In genomic region chr2:167906729-167907128, GRCm38 (mm10) we compare ENCODE assay signal across 30 mouse cellular contexts. TPM values are rescaled to one million over a fixed set of nuclear protein-coding genes. Genes with fewer than 3 reads are reported as not detected.
A peak's percentile ranks its signal among the peaks of the same experiment; 100 is the strongest.
DNase-seq lines count a peak whose midpoint lies in the region; ATAC-seq lines count a peak whose summit lies in the region.
"Had no signal": no experiment of that assay in that cellular context is flagged by ENCODE, and none has a peak within 500 bp of the region (broad histone marks: within the 10 kb centered on the region; RNA-seq: fewer than 3 reads in every experiment).

No protein-coding gene starts in this region.

- H3K27ac ChIP-seq in midbrain, embryonic 11.5 days (ENCODE audit: low read depth, low read length), result no peak overlapping the region
- no peak overlapping the region for H3K27ac ChIP-seq in midbrain, embryonic 16.5 days (ENCODE audit: low read length)
- no peak overlapping the region for H3K27ac ChIP-seq in forebrain, embryonic 15.5 days (replicated peaks)
- H3K27ac ChIP-seq: embryonic facial prominence, embryonic 10.5 days; embryonic facial prominence, embryonic 13.5 days; forebrain, embryonic 10.5 days; forebrain, embryonic 13.5 days; heart, adult 2 months; heart, embryonic 10.5 days; heart, embryonic 13.5 days; hindbrain, embryonic 14.5 days; hindbrain, postnatal 0 days had no signal

- H3K27me3 ChIP-seq in midbrain, embryonic 11.5 days (ENCODE audit: control insufficient read depth, insufficient read depth, low read length), result no peaks in the 10 kb centered on the region
- H3K27me3 ChIP-seq in midbrain, embryonic 16.5 days (ENCODE audit: control insufficient read depth, insufficient read depth, low read depth, low read length), result no peaks in the 10 kb centered on the region
- no peaks in the 10 kb centered on the region for H3K27me3 ChIP-seq in forebrain, embryonic 15.5 days
- H3K27me3 ChIP-seq: CH12.LX; embryonic facial prominence, embryonic 13.5 days; forebrain, embryonic 13.5 days had no signal

- H3K4me1 ChIP-seq in midbrain, embryonic 11.5 days (ENCODE audit: control insufficient read depth, insufficient read depth, low read length), result no peaks in the 10 kb centered on the region
- H3K4me1 ChIP-seq in midbrain, embryonic 16.5 days (ENCODE audit: control insufficient read depth, insufficient read depth, low read length), result no peaks in the 10 kb centered on the region
- H3K4me1 ChIP-seq in forebrain, embryonic 15.5 days, result no peaks in the 10 kb centered on the region
- H3K4me1 ChIP-seq: embryonic facial prominence, embryonic 10.5 days; forebrain, embryonic 10.5 days; forebrain, embryonic 13.5 days had no signal

- H3K4me3 ChIP-seq in midbrain, embryonic 11.5 days (ENCODE audit: low read depth, low read length), result no peak overlapping the region
- H3K4me3 ChIP-seq in midbrain, embryonic 16.5 days (ENCODE audit: low read depth, low read length), result no peak overlapping the region
- no peak overlapping the region for H3K4me3 ChIP-seq in forebrain, embryonic 15.5 days
- H3K4me3 ChIP-seq: embryonic facial prominence, embryonic 10.5 days; embryonic facial prominence, embryonic 13.5 days; forebrain, embryonic 10.5 days; forebrain, embryonic 13.5 days; heart, adult 2 months; heart, embryonic 10.5 days; heart, embryonic 13.5 days had no signal

- no peaks in the 10 kb centered on the region for H3K9me3 ChIP-seq in midbrain, embryonic 11.5 days (ENCODE audit: control insufficient read depth, low read length)
- no peaks in the 10 kb centered on the region for H3K9me3 ChIP-seq in midbrain, embryonic 16.5 days (replicated peaks; ENCODE audit: control insufficient read depth, low read length, poor library complexity, severe bottlenecking)
- H3K9me3 ChIP-seq in forebrain, embryonic 15.5 days, result no peaks in the 10 kb centered on the region
- H3K9me3 ChIP-seq: embryonic facial prominence, embryonic 10.5 days; embryonic facial prominence, embryonic 13.5 days; forebrain, embryonic 10.5 days; forebrain, embryonic 13.5 days; G1E; heart, embryonic 10.5 days had no signal

- no peak for ATAC-seq in midbrain, embryonic 11.5 days (ENCODE audit: low FRiP score)
- ATAC-seq in midbrain, embryonic 16.5 days, result no peak
- 0 out of 2 replicates have a peak, but pooled peaks have one; percentile 40 for ATAC-seq in common myeloid progenitor, adult 5-6 weeks (replicated peaks; ENCODE audit: low read depth, poor library complexity, severe bottlenecking)
- ATAC-seq in neutrophil, adult 5-6 weeks (ENCODE audit: extremely low read depth, insufficient number of reproducible peaks, low FRiP score, poor library complexity, severe bottlenecking), result peak; percentile 40; the same call in 1 of the 2 replicates
- ATAC-seq in forebrain, embryonic 15.5 days (replicated peaks), result no peak
- ATAC-seq: forebrain, embryonic 13.5 days; hindbrain, postnatal 0 days; inflammation-experienced regulatory T-cells, adult 6 months; Patski had no signal

- peak; percentile 37 for DNase-seq in midbrain, embryonic 11.5 days (ENCODE audit: low spot score, missing footprints)
- no peak for DNase-seq in spleen, postnatal 36 days (ENCODE audit: low spot score in 2 of 2)
- DNase-seq: adrenal gland, postnatal 10 days; adrenal gland, postnatal 36 days; B cell, adult 2 months; cerebellum, adult 11 months; cerebellum, adult 2 months; cerebellum, adult 9-11 months; cerebellum, postnatal 25 days; embryo, embryonic 11 days; gastrocnemius, postnatal 25 days; heart, adult 2 months; heart, postnatal 14 days; heart, postnatal 4 days had no signal

- no peak overlapping the region for H3K4me2 ChIP-seq in midbrain, embryonic 11.5 days
- H3K4me2 ChIP-seq in midbrain, embryonic 16.5 days (ENCODE audit: low read length), result no peak overlapping the region
- no peak overlapping the region for H3K4me2 ChIP-seq in forebrain, embryonic 15.5 days (replicated peaks)
- H3K4me2 ChIP-seq: embryonic facial prominence, embryonic 13.5 days; forebrain, embryonic 13.5 days; heart, embryonic 13.5 days; hindbrain, embryonic 14.5 days had no signal

- H3K9ac ChIP-seq in midbrain, embryonic 11.5 days (ENCODE audit: low read length), result no peak overlapping the region
- no peak overlapping the region for H3K9ac ChIP-seq in midbrain, embryonic 16.5 days (ENCODE audit: low read depth, low read length)
- no peak overlapping the region for H3K9ac ChIP-seq in forebrain, embryonic 15.5 days (replicated peaks)
- H3K9ac ChIP-seq: embryonic facial prominence, embryonic 13.5 days; forebrain, embryonic 13.5 days; heart, embryonic 13.5 days; hindbrain, embryonic 14.5 days had no signal

- H3K36me3 ChIP-seq in midbrain, embryonic 11.5 days (ENCODE audit: control insufficient read depth, insufficient read depth, low read length), result no peaks in the 10 kb centered on the region
- no peaks in the 10 kb centered on the region for H3K36me3 ChIP-seq in midbrain, embryonic 16.5 days (ENCODE audit: control insufficient read depth, insufficient read depth, low read length)
- no peaks in the 10 kb centered on the region for H3K36me3 ChIP-seq in forebrain, embryonic 15.5 days
- H3K36me3 ChIP-seq: embryonic facial prominence, embryonic 10.5 days; embryonic facial prominence, embryonic 13.5 days; forebrain, embryonic 10.5 days; G1E; heart, embryonic 10.5 days; heart, embryonic 13.5 days had no signal

RNA-seq across cellular contexts. Expression of gene Ptpn1, which starts 25.1 kb away (rescaled TPM):
- 89.8 and 92.6 TPM in 2 replicates for polyA plus RNA-seq in midbrain, embryonic 11.5 days (2014; fragmentation: Nextera tagmentation; extraction: Ambion mirVana)
- 79.8 and 86.0 TPM in 2 replicates for polyA plus RNA-seq in midbrain, embryonic 16.5 days (2015; fragmentation: Nextera tagmentation; extraction: Ambion mirVana)
- total RNA-seq in common myeloid progenitor, adult 5-6 weeks (2017), result 33.2 and 63.6 TPM in 2 replicates
- total RNA-seq in neutrophil, adult 5-6 weeks (2017), result 159 and 218 TPM in 2 replicates
- 95.0 and 105 TPM in 2 replicates for polyA plus RNA-seq in forebrain, embryonic 15.5 days (2015; fragmentation: Nextera tagmentation; extraction: Ambion mirVana)

Comparison
In these comparisons a context has a peak if more than half of its experiments do, and no peak if none do; other contexts are left out.
1. ATAC-seq: peak in common myeloid progenitor, adult 5-6 weeks (single experiment) and neutrophil, adult 5-6 weeks (single experiment); none in midbrain, embryonic 11.5 days (single experiment), midbrain, embryonic 16.5 days (single experiment) and forebrain, embryonic 15.5 days (single experiment).